Mouse (Mus musculus) adrenal gland (tissue): ENCODE results near the gene E430018J23Rik.
"Not testable (repeated sequence)": the region's sequence is repeated elsewhere in the genome, so short reads cannot be mapped to it uniquely, and the experiment has no call there.

Experiments used
- intact Hi-C: fragments of 180-260 bp; cut with DNase I; formaldehyde crosslinking; loops from one replicate; pipeline ENCODE4 v1.15.1; 2025
- long read RNA-seq, 2 experiments: library from polyadenylated mRNA; unstranded; transcript quantifications; one replicate each; pipeline ENCODE4 v2.0.0; 2020; ENCODE audit warnings: borderline replicate concordance in 1 of 2; ENCODE audit not compliant: insufficient replicate concordance in 1 of 2

E430018J23Rik gene
- long read RNA-seq, experiment 1, partial matches to known transcripts, result 1 of 5 reads
- long read RNA-seq, experiment 1, other reads (novel, unspliced or antisense), result 3 of 5 reads
- long read RNA-seq, experiment 2, partial matches to known transcripts, result 1 of 5 reads
- long read RNA-seq, experiment 2, other reads (novel, unspliced or antisense), result 0 of 5 reads

DNA sequence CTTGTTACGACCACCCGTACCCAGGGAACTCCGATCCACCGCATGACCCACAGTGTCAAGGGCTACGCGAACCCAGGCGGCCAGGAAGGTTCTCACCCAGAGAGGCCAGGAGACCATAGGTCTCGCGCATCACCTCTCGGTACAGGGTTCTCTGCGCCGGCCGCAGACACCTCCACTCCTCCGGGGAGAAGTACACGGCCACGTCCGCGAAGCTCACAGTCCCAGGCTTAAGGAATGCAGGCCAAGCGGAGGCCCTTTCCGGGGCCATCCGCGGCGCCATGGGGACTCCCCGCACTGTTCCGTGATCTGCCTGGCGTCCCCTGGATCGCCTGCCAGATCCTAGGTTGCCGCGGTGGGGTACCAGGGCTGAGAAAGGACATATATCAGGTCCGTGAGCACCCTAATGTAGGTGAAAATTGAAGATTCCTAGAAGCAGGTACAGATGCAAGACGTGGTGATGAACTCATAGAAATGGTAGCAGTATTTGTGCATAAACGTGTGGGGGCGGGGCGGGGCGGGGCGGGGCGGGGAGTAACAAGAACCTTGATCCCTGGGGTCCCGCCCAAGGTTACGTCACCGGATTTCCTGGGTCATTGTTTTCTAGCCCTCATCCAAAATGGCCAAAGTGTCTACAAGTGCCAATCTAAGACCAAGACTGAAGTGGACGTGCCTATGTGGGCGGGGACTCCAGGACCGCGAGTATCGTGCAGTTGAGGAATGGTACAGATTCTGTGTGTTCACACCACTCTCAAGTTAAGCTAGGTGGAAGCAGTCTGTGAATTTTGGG is at the start of gene E430018J23Rik:
E430018J23Rik (minus strand) TSS at position 473 of the 787 bp plus-strand sequence.
- intact Hi-C loops, result no loop called here

- intact Hi-C loops, result no loop called here
Observed at GRCm38 (mm10) chr7:127437724-127438123, 44.3 kb upstream of the E430018J23Rik start.

DNA sequence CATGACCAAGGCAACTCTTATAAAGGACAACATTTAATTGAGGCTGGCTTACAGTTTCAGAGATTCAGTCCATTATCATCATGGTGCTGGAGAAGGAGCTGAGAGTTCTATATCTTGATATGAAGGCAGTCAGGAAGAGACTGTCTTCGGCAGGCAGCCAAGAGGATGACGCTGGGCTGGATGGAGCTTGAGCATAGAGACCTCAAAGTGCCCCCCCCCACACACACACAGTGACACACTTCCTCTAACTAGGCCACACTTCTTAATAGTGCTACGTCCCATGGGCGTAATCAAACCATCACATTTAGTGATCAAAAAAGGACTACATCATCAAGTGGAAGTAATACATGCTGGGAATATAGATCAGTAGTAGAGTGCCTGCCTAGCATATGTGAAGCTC is 41.8 kb upstream of the E430018J23Rik start:
- intact Hi-C loops, result no loop called here

- intact Hi-C loops, result no loop called here
Observed at GRCm38 (mm10) chr7:127426354-127426753, 32.9 kb upstream of the E430018J23Rik start.

GRCm38 (mm10) chr7:127425911-127426310 is 32.5 kb upstream of the E430018J23Rik start:
- intact Hi-C loops, result no loop called here

GRCm38 (mm10) chr7:127425291-127425690 is 31.9 kb upstream of the E430018J23Rik start:
- intact Hi-C loops, result no loop called here

GRCm38 (mm10) chr7:127422247-127422646 is 28.8 kb upstream of the E430018J23Rik start:
- intact Hi-C loops, result no loop called here

DNA sequence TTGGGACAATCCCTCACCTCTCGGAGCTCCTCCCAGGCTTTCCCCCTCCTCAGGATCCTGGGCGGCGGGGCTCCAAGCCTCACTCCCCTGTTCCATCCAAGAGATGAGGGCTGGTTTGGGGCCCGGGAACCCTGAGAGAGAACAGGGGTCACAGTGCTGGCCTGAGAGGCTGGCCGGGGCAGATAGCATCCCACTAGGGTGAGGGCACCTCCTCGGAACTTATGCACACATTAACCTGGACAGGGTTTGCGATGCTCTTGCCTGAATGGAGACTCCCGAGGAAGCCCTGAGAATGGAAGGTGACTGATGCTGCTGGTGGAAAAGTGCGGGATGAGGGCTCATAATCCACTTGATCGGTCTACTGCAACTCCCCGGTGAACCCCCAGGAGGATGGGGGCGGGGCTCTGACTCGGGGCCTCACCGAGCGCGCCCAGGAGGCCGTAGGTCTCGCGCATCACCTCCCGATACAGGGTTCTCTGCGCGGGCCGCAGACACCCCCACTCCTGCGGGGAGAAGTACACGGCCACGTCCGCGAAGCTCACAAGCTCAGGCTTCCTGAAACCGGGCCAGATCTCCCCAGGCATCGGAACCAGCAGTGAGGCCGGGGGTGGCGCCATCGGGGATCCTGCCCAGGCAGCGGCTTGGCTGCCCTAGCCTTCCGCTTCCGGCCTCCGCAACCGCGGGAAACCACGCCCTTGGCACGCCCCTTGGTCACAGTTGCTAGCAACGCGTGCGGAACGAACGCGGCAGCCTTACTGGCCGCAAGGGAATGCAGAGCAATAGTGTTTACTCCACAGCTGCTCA is 28.2 kb upstream of the E430018J23Rik start, which contains the start of gene Zfp688:
Zfp688 (minus strand) TSS at position 681 of the 804 bp plus-strand sequence.
- intact Hi-C loops, result no loop called here

- intact Hi-C loops, result no loop called here
Observed at GRCm38 (mm10) chr7:127411418-127411817, 18.0 kb upstream of the E430018J23Rik start.

GRCm38 (mm10) chr7:127406002-127406987 is 12.9 kb upstream of the E430018J23Rik start, which contains the start of gene Zfp764:
Zfp764 (minus strand) TSS chr7:127406822.
- intact Hi-C loops, result not testable (repeated sequence)

DNA sequence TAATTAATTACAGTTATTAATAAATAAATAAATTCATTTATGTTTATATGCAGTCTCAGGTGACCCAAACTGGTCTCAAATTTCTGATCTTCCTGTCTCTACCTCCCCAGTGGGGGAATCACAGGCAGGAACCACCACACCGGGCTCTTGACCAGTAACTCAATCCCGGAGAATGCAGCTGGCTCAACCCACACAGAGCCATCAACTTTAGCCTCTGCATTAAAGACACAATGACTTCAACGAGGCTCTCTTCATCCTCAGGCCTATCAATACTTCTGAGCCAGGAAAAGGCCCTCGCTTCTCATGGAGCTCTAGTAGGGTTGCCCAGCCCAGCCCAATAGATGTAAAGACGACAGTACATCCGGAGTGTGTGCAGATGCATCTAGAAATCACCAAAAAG is 10.7 kb upstream of the E430018J23Rik start:
- intact Hi-C loops, result loop anchor here (5.0 kb wide), 1 partner anchor 42 kb away; no protein-coding TSS in a partner anchor

- intact Hi-C loops, result loop anchor here (5.0 kb wide), 1 partner anchor 41 kb away; no protein-coding TSS in a partner anchor
Observed at GRCm38 (mm10) chr7:127402980-127403379, 9.6 kb upstream of the E430018J23Rik start.

DNA sequence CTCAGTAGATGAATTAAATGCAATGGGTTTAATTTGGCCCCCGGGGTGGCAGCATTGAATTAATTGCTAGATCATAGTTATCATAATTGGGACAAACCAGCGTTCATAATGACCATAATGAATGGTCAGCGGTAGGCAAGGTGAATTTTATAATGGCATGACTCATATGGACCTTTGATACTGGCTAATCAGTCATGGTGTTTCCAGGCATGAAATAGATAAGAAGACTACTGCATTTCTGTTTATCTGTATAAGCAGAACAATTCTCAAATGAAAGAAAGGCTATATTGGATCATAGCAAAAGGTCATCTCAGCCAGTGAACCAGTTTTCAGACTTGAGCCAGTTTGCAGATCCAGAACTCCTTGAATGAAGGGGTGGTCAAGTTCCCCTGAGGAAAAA is 6.9 kb upstream of the E430018J23Rik start:
- intact Hi-C loops, result loop anchor here (5.0 kb wide), 1 partner anchor 38 kb away; no protein-coding TSS in a partner anchor

DNA sequence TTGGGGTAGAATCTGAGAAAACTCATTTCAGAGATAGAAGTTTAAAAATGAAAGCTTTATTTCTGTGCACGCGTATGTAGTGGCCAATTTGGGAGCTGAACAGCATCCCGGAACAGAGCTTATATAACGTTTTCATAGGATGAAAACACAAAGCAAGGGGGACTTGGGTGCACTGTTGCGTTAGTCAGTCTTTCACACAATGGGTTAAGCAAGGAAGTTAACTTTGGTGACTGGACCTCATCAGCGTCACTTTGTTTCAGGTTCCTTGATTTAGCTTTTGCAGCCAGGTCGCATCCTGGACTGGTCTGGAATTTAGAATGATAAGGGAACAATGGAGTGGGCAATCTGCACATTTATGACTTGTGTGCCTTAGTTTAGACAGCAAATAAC is 510 bp upstream of the E430018J23Rik start:
- intact Hi-C loops, result no loop called here

DNA sequence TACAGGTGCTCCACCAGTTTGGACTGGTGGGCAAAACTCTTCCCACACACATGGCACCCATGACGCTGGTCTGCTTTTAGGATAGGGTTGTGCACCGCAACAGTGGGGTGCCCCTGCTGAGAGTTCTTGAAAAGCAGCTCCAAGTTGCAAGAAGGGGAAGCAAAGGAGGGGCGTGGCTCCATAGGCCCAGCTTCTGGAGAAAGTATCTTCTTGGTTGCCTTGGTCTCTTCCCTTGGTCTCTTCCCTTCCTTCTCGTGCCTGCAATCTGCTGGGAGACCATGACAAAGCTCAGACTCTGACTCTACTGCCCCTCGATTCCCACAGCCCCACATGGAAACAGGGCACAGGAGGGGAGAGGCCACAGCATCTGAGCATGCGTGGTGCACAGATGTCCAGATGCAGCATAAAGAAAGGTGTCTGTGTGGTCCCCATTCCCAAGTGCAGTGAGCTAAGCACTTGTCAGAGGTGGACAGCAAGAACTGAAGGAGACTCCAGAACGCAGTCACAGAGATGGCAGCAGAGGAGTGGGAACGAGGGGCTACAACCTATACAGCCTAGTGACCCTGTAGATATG is 1.1 kb downstream of the E430018J23Rik start:
- intact Hi-C loops, result no loop called here

- intact Hi-C loops, result no loop called here
Observed at GRCm38 (mm10) chr7:127391538-127391937, 1.9 kb downstream of the E430018J23Rik start.

- intact Hi-C loops, result no loop called here
Observed at GRCm38 (mm10) chr7:127390306-127390705, 3.1 kb downstream of the E430018J23Rik start.

- intact Hi-C loops, result not testable (repeated sequence)
Observed at GRCm38 (mm10) chr7:127388201-127388600, 5.2 kb downstream of the E430018J23Rik start.

- intact Hi-C loops, result no loop called here
Observed at GRCm38 (mm10) chr7:127386641-127387392, 6.6 kb downstream of the E430018J23Rik start, which contains the start of gene 9130019O22Rik. 9130019O22Rik (minus strand) TSS chr7:127387166.
